Mouse (Mus musculus) E14TG2a.4 (cell line): Measurements from ENCODE around the gene Myoc.

ENCODE experiments used
- CTCF ChIP-seq: conservative IDR thresholded peaks from 2 replicates; pipeline ENCODE4 v1.5.1; 2014; ENCODE audit warnings: low read length
- NANOG ChIP-seq: IDR thresholded peaks from 2 replicates; pipeline ENCODE4 v1.6.1; 2014; ENCODE audit warnings: borderline replicate concordance, low read length, mixed read lengths
- POU5F1 ChIP-seq: IDR thresholded peaks from 2 replicates; pipeline ENCODE4 v1.6.1; 2014; ENCODE audit warnings: low read length, borderline replicate concordance

- TF ChIP-seq CTCF, result no peak
- TF ChIP-seq NANOG, result no peak
- TF ChIP-seq POU5F1, result no peak
These were observed 906 bp downstream of the Myoc start for GRCm38 (mm10) chr1:162639861-162640260.
